Mouse (Mus musculus) thymus, adult 2 months (tissue): ENCODE measurements around the gene Ccdc185.

Source experiments
- CTCF ChIP-seq: fragments of 200-500 bp; IDR thresholded peaks from 2 replicates; pipeline ENCODE4 v1.5.1; 2012; ENCODE audit warnings: mild to moderate bottlenecking, control low read depth, low read length, moderate library complexity, borderline replicate concordance; ENCODE audit not compliant: control insufficient read depth, poor library complexity, insufficient read depth; ENCODE audit errors: extremely low read depth
- POLR2A ChIP-seq: fragments of 200-500 bp; IDR thresholded peaks from 2 replicates; pipeline ENCODE4 v1.6.1; 2012; ENCODE audit warnings: mild to moderate bottlenecking, low read length, control low read depth, moderate library complexity; ENCODE audit not compliant: control insufficient read depth, poor library complexity, insufficient read depth; ENCODE audit errors: extremely low read depth

- no peak for TF ChIP-seq POLR2A
- TF ChIP-seq CTCF: no peak
Observed at GRCm38 (mm10) chr1:182794221-182794620, 45.2 kb upstream of the Ccdc185 start.
